Mouse (Mus musculus) pancreas, adult 10 weeks (tissue): ENCODE data around the gene Btbd35f1. TPM values are rescaled to one million over a fixed set of nuclear protein-coding genes. Genes with fewer than 3 reads are reported as not detected.

Experiments used
- polyA plus RNA-seq: library from polyadenylated mRNA; stranded (reverse); fragments of 350-450 nt; fragmentation: Illumina TruSeq; extraction: RNeasy Lipid Tissue Mini Kit (QIAGEN cat#74804); gene quantifications from one replicate; pipeline ENCODE4 v1.2.3, GENCODE M21; 2015; ENCODE audit warnings: low read depth, low replicate concordance; ENCODE audit not compliant: insufficient read depth

The Btbd35f1 gene
- not detected for polyA plus RNA-seq

DNA sequence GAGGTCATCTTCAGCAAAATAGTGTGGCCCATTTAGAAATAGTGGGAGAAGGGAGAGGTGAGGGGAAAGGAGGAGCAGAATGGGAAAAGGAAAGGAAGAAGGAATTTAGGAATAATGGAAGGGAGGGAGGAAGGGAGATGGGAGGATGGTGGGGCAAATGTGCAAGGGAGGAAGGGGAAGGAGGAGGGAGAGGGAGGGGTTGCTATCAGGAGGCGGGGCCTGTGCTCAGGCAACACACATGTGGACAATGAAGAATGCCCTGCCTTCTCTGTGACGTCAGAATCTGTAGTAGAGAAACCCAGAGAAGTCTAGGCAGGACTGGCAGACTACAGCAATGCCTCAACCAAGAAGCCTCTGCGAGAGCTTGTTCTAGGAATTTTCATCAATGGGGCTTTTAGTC, at the start of gene Btbd35f1:
Gene Btbd35f1, plus strand, starts transcription at position 301 of the 400 bp plus-strand sequence.

Other genes with a start within 250 kb of the Btbd35f1 start
- gene Gm5926, start 90.7 kb downstream of the Btbd35f1 start, polyA plus RNA-seq = not detected
- gene Btbd35f21, start 166.1 kb downstream of the Btbd35f1 start, polyA plus RNA-seq = not detected